ENCODE assay signal across 9 mouse cellular contexts in the genomic region with DNA sequence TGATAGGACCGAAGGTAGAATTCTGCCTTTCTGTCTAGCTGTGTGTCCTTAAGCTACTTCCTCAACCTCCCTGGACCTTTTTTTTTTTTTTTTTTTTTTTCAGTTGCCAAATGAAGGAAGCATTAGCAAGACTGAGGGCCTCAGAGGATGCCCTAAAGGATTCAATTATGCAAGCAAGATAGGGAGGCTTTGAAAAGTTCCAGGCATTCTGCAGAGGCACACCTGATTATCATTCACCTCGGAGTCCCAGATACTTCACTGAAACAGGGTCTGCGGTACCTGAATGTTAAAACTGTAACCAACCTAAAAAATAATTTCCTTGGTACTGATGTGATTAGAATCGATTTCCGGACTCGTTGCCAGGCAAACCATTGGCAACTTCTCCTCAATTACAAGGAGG. TPM values are rescaled to one million over a fixed set of nuclear protein-coding genes. Genes with fewer than 3 reads are reported as not detected.
DNase-seq lines count a peak whose midpoint lies in the region; ATAC-seq lines count a peak whose summit lies in the region.
"Had no signal": no experiment of that assay in that cellular context is flagged by ENCODE, and none has a peak within 500 bp of the region (broad histone marks: within the 10 kb centered on the region; RNA-seq: fewer than 3 reads in every experiment).

No protein-coding gene starts in this region.

- 19% methylated on average over 6 of the region's 6 CpGs for WGBS in kidney, embryonic 14.5 days
- 15% methylated on average over 6 of the region's 6 CpGs for WGBS in forebrain, embryonic 10.5 days
- WGBS in hindbrain, embryonic 14.5 days, result 16% methylated on average over 6 of the region's 6 CpGs
- WGBS in neural tube, embryonic 12.5 days, result 20% methylated on average over 6 of the region's 6 CpGs

- no peaks in the 10 kb centered on the region for H3K4me1 ChIP-seq in kidney, embryonic 14.5 days (ENCODE audit: control insufficient read depth, insufficient read depth, low read length)
- H3K4me1 ChIP-seq in forebrain, embryonic 10.5 days, result peaks cover 36% of the 10 kb centered on the region
- H3K4me1 ChIP-seq in hindbrain, embryonic 14.5 days (replicated peaks; ENCODE audit: control insufficient read depth, insufficient read depth, low read length), result peaks cover 13% of the 10 kb centered on the region
- no peaks in the 10 kb centered on the region for H3K4me1 ChIP-seq in neural tube, embryonic 12.5 days

- no peak for DNase-seq in kidney, postnatal 36 days
- DNase-seq in forebrain, embryonic 10.5 days (ENCODE audit: extremely low spot score, low spot score), result no peak
- peak; percentile 33 for DNase-seq in hindbrain, embryonic 14.5 days (ENCODE audit: low spot score)
- no peak for DNase-seq in urinary bladder, adult 18-20 months (ENCODE audit: low spot score in 2 of 2)
- DNase-seq in thymus, postnatal 10 days (ENCODE audit: low spot score in 2 of 2), result no peak
- DNase-seq: gastrocnemius, postnatal 14 days; thymus, postnatal 36 days had no signal

- no peak overlapping the region for H3K4me3 ChIP-seq in kidney, embryonic 14.5 days (ENCODE audit: low read length)
- peak overlapping the region; percentile 50 for H3K4me3 ChIP-seq in forebrain, embryonic 10.5 days
- H3K4me3 ChIP-seq in hindbrain, embryonic 14.5 days (replicated peaks; ENCODE audit: low read length), result peak overlapping the region; percentile 34
- peak overlapping the region; percentile 26 for H3K4me3 ChIP-seq in neural tube, embryonic 12.5 days

- H3K4me2 ChIP-seq in kidney, embryonic 14.5 days (replicated peaks; ENCODE audit: low read depth, low read length), result peak overlapping the region; percentile 34
- H3K4me2 ChIP-seq in hindbrain, embryonic 14.5 days (replicated peaks), result peak overlapping the region; percentile 70
- peak overlapping the region; percentile 60 for H3K4me2 ChIP-seq in neural tube, embryonic 12.5 days (replicated peaks)

- no peak for ATAC-seq in kidney, embryonic 14.5 days (ENCODE audit: low FRiP score, low TSS enrichment)
- 0 out of 2 replicates have a peak, but pooled peaks have one; percentile 14 for ATAC-seq in hindbrain, embryonic 14.5 days (ENCODE audit: low FRiP score)
- no peak for ATAC-seq in neural tube, embryonic 12.5 days (ENCODE audit: low FRiP score, low read depth)

- no peaks in the 10 kb centered on the region; the same call in 1 of the 2 replicates for H3K27me3 ChIP-seq in kidney, embryonic 14.5 days (ENCODE audit: control insufficient read depth, insufficient read depth, low read length)
- H3K27me3 ChIP-seq in forebrain, embryonic 10.5 days (ENCODE audit: poor library complexity, severe bottlenecking), result 0 out of 2 replicates have a peak, but pooled peaks cover 6% of the 10 kb centered on the region
- H3K27me3 ChIP-seq in hindbrain, embryonic 14.5 days (ENCODE audit: control insufficient read depth, insufficient read depth, low read length), result no peaks in the 10 kb centered on the region
- no peaks in the 10 kb centered on the region for H3K27me3 ChIP-seq in neural tube, embryonic 12.5 days (replicated peaks)

- no peak overlapping the region for H3K27ac ChIP-seq in kidney, embryonic 14.5 days (ENCODE audit: low read depth, low read length)
- H3K27ac ChIP-seq in forebrain, embryonic 10.5 days, result peak overlapping the region; percentile 79
- H3K27ac ChIP-seq in hindbrain, embryonic 14.5 days, result peak overlapping the region; percentile 90
- no peak overlapping the region for H3K27ac ChIP-seq in neural tube, embryonic 12.5 days

- H3K9ac ChIP-seq in kidney, embryonic 14.5 days (ENCODE audit: low read depth, low read length), result no peak overlapping the region
- H3K9ac ChIP-seq in hindbrain, embryonic 14.5 days, result peak overlapping the region; percentile 60
- peak overlapping the region; percentile 33; the same call in 1 of the 2 replicates for H3K9ac ChIP-seq in neural tube, embryonic 12.5 days

- H3K9me3 ChIP-seq in kidney, embryonic 14.5 days (ENCODE audit: control insufficient read depth, low read length), result no peaks in the 10 kb centered on the region
- H3K9me3 ChIP-seq in forebrain, embryonic 10.5 days, result no peaks in the 10 kb centered on the region
- no peaks in the 10 kb centered on the region for H3K9me3 ChIP-seq in hindbrain, embryonic 14.5 days (ENCODE audit: control insufficient read depth, low read length)
- no peaks in the 10 kb centered on the region for H3K9me3 ChIP-seq in neural tube, embryonic 12.5 days

- H3K36me3 ChIP-seq in kidney, embryonic 14.5 days (ENCODE audit: control insufficient read depth, insufficient read depth, low read length), result no peaks in the 10 kb centered on the region
- H3K36me3 ChIP-seq in forebrain, embryonic 10.5 days (replicated peaks), result no peaks in the 10 kb centered on the region
- H3K36me3 ChIP-seq in hindbrain, embryonic 14.5 days (replicated peaks; ENCODE audit: control insufficient read depth, insufficient read depth), result no peaks in the 10 kb centered on the region
- no peaks in the 10 kb centered on the region for H3K36me3 ChIP-seq in neural tube, embryonic 12.5 days

RNA-seq across cellular contexts. Expression of gene Scg2, which starts 10.0 kb away (rescaled TPM):
- polyA plus RNA-seq in kidney, embryonic 14.5 days (2014; fragmentation: Nextera tagmentation; extraction: Ambion mirVana), result 0.22 TPM in 1 of 2 replicates, not detected in the other
- 0.48 and 0.77 TPM in 2 replicates for polyA plus RNA-seq in forebrain, embryonic 10.5 days (2016; fragmentation: Nextera tagmentation; extraction: Ambion mirVana)
- 158 and 200 TPM in 2 replicates for polyA plus RNA-seq in hindbrain, embryonic 14.5 days (2014; fragmentation: Nextera tagmentation; extraction: Ambion mirVana)
- polyA plus RNA-seq in neural tube, embryonic 12.5 days (2016; fragmentation: Nextera tagmentation; extraction: Ambion mirVana), result 16.8 and 20.7 TPM in 2 replicates

Comparison
In these comparisons a context has a peak if more than half of its experiments do, and no peak if none do; other contexts are left out.
1. H3K27ac ChIP-seq: peak in forebrain, embryonic 10.5 days (single experiment) and hindbrain, embryonic 14.5 days (single experiment); none in kidney, embryonic 14.5 days (single experiment) and neural tube, embryonic 12.5 days (single experiment).
2. RNA of gene Scg2, which starts 10.0 kb away (polyA plus RNA-seq): 158 to 200 TPM in hindbrain, embryonic 14.5 days and 16.8 to 20.7 TPM in neural tube, embryonic 12.5 days; 0.48 to 0.77 TPM in forebrain, embryonic 10.5 days and 0.22 TPM in kidney, embryonic 14.5 days; every median in the first group is over 10 times any median in the second.
3. Peak in every context shown above with its lines, with median percentiles within 50 percentile points of each other: H3K4me2 ChIP-seq.